Mouse (Mus musculus) intestine, postnatal 0 days (tissue): ENCODE data around the gene Ropn1l. TPM values are rescaled to one million over a fixed set of nuclear protein-coding genes. Genes with fewer than 3 reads are reported as not detected.

Experiments used
- ATAC-seq: fragments of 200-750 bp; cut with Nextera tagmentation; 2 replicates; pipeline ENCODE4 v1.8.0; 2017; ENCODE audit warnings: mild to moderate bottlenecking, moderate TSS enrichment, moderate library complexity
- H3K27ac ChIP-seq: fragments of 300-500 bp; sonication (generic); 2 replicates; pipeline ENCODE4 v1.5.1; 2014; ENCODE audit warnings: mild to moderate bottlenecking, low read depth, low read length, moderate library complexity
- H3K27me3 ChIP-seq: fragments of 300-500 bp; sonication (generic); replicated peaks from 2 replicates; pipeline ENCODE4 v1.6.1; 2014; ENCODE audit warnings: low read length, mixed read lengths; ENCODE audit not compliant: control insufficient read depth, insufficient read depth
- H3K36me3 ChIP-seq: fragments of 300-500 bp; sonication (generic); 2 replicates; pipeline ENCODE4 v1.6.1; 2014; ENCODE audit warnings: mild to moderate bottlenecking, moderate library complexity; ENCODE audit not compliant: control insufficient read depth, insufficient read depth
- H3K4me1 ChIP-seq: fragments of 300-500 bp; sonication (generic); replicated peaks from 2 replicates; pipeline ENCODE4 v1.6.1; 2014; ENCODE audit warnings: antibody characterized with exemption, low read length, mixed read lengths; ENCODE audit not compliant: control insufficient read depth, insufficient read depth
- H3K4me2 ChIP-seq: fragments of 300-500 bp; sonication (generic); replicated peaks from 2 replicates; pipeline ENCODE4 v1.6.1; 2014; ENCODE audit warnings: low read depth, mild to moderate bottlenecking, moderate library complexity
- H3K4me3 ChIP-seq: fragments of 300-500 bp; sonication (generic); 2 replicates; pipeline ENCODE4 v1.5.1; 2014; ENCODE audit warnings: low read depth, low read length
- H3K9ac ChIP-seq: fragments of 300-500 bp; sonication (generic); 2 replicates; pipeline ENCODE4 v1.6.1; 2014; ENCODE audit warnings: mild to moderate bottlenecking, low read depth, low read length
- H3K9me3 ChIP-seq: fragments of 300-500 bp; sonication (generic); 2 replicates; pipeline ENCODE4 v1.6.1; 2016; ENCODE audit warnings: mixed run types; ENCODE audit not compliant: control insufficient read depth
- CTCF ChIP-seq: sonication (generic); IDR thresholded peaks from 2 replicates; pipeline ENCODE4 v1.5.1; 2016; ENCODE audit warnings: low read depth, mild to moderate bottlenecking, control low read depth, antibody characterized with exemption, moderate library complexity
- WGBS: fragments of 180-500 bp; shearing (Covaris S2); extraction: QIAGEN DNeasy Blood & Tissue Kit; methylation state at CpG from one replicate; pipeline ENCODE4 v1.1.7; 2014; 5-methylcytosine and 5-hydroxymethylcytosine counted together
- polyA plus RNA-seq: library from polyadenylated mRNA; unstranded; fragments of >200 nt; fragmentation: Nextera tagmentation; extraction: Ambion mirVana; gene quantifications from 2 replicates; pipeline ENCODE4 v1.2.1, GENCODE M21; 2015

Gene Ropn1l
- polyA plus RNA-seq, 1 experiment from 2014 or later, result 0.69 TPM

- Histone ChIP-seq H3K4me2 (no peak overlapping the region), H3K27me3 (no peaks in the 10 kb centered on the region), H3K4me1 (no peaks in the 10 kb centered on the region), H3K27ac (no peak overlapping the region), H3K36me3 (no peaks in the 10 kb centered on the region), H3K9me3 (no peaks in the 10 kb centered on the region), H3K9ac (no peak overlapping the region), H3K4me3 (no peak overlapping the region)
- no peak for ATAC-seq
- 61% methylated on average over 6 of the region's 6 CpGs for WGBS
- no peak for TF ChIP-seq CTCF
Observed at GRCm38 (mm10) chr15:31417409-31417795, 36.1 kb downstream of the Ropn1l start.

- no peak overlapping the region for H3K9ac ChIP-seq
- no peak overlapping the region for H3K27ac ChIP-seq
- no peaks in the 10 kb centered on the region for H3K9me3 ChIP-seq
- WGBS, result 55% methylated on average over 4 of the region's 4 CpGs
- H3K4me3 ChIP-seq, result no peak overlapping the region
- H3K4me2 ChIP-seq, result no peak overlapping the region
- no peak for TF ChIP-seq CTCF
- ATAC-seq, result no peak
- H3K36me3 ChIP-seq, result no peaks in the 10 kb centered on the region
- H3K4me1 ChIP-seq, result no peaks in the 10 kb centered on the region
- no peaks in the 10 kb centered on the region for H3K27me3 ChIP-seq
Observed at GRCm38 (mm10) chr15:31415181-31415580, 38.4 kb downstream of the Ropn1l start.

GRCm38 (mm10) chr15:31414179-31414898 is 39.2 kb downstream of the Ropn1l start:
- no peak for ATAC-seq

GRCm38 (mm10) chr15:31413662-31414061 is 39.9 kb downstream of the Ropn1l start:
- WGBS, result 88% methylated on average over 6 of the region's 6 CpGs
- no peak for ATAC-seq

More at GRCm38 (mm10) chr15:31414179-31414898, 39.2 kb downstream of the Ropn1l start:
- Histone ChIP-seq H3K4me3 (no peak overlapping the region), H3K9me3 (no peaks in the 10 kb centered on the region), H3K27ac (no peak overlapping the region), H3K4me1 (no peaks in the 10 kb centered on the region), H3K27me3 (no peaks in the 10 kb centered on the region), H3K9ac (no peak overlapping the region), H3K36me3 (no peaks in the 10 kb centered on the region), H3K4me2 (no peak overlapping the region)
- 48% methylated on average over 6 of the region's 6 CpGs for WGBS
- TF ChIP-seq CTCF, result no peak

GRCm38 (mm10) chr15:31412933-31413332 is 40.6 kb downstream of the Ropn1l start:
- no peak overlapping the region for H3K4me3 ChIP-seq
- no peak overlapping the region for H3K4me2 ChIP-seq
- no peak overlapping the region for H3K27ac ChIP-seq
- no peaks in the 10 kb centered on the region for H3K27me3 ChIP-seq
- no peak for TF ChIP-seq CTCF
- no peak overlapping the region for H3K9ac ChIP-seq
- no peaks in the 10 kb centered on the region for H3K9me3 ChIP-seq
- no peak for ATAC-seq
- no peaks in the 10 kb centered on the region for H3K4me1 ChIP-seq
- no peaks in the 10 kb centered on the region for H3K36me3 ChIP-seq
- WGBS, result 34% methylated on average over 3 of the region's 3 CpGs

More at GRCm38 (mm10) chr15:31413662-31414061, 39.9 kb downstream of the Ropn1l start:
- H3K4me1 ChIP-seq, result no peaks in the 10 kb centered on the region
- no peak overlapping the region for H3K9ac ChIP-seq
- no peak overlapping the region for H3K4me3 ChIP-seq
- H3K27ac ChIP-seq, result no peak overlapping the region
- H3K36me3 ChIP-seq, result no peaks in the 10 kb centered on the region
- no peak for TF ChIP-seq CTCF
- H3K9me3 ChIP-seq, result no peaks in the 10 kb centered on the region
- H3K4me2 ChIP-seq, result no peak overlapping the region
- H3K27me3 ChIP-seq, result no peaks in the 10 kb centered on the region

- TF ChIP-seq CTCF, result no peak
- H3K4me2 ChIP-seq, result no peak overlapping the region
- no peaks in the 10 kb centered on the region for H3K4me1 ChIP-seq
- no peaks in the 10 kb centered on the region for H3K9me3 ChIP-seq
- no peaks in the 10 kb centered on the region for H3K27me3 ChIP-seq
- H3K9ac ChIP-seq, result no peak overlapping the region
- H3K36me3 ChIP-seq, result no peaks in the 10 kb centered on the region
- no peak overlapping the region for H3K27ac ChIP-seq
- no peak for ATAC-seq
- 77% methylated on average over 6 of the region's 6 CpGs for WGBS
- H3K4me3 ChIP-seq, result no peak overlapping the region
Observed at GRCm38 (mm10) chr15:31412436-31412835, 41.1 kb downstream of the Ropn1l start.
